Mouse (Mus musculus): Measurements from ENCODE around the gene Pla2g1b. TPM values are rescaled to one million over a fixed set of nuclear protein-coding genes. Genes with fewer than 3 reads are reported as not detected.
A peak's percentile ranks its signal among the peaks of the same experiment; 100 is the strongest.
"Not testable (repeated sequence)": the region's sequence is repeated elsewhere in the genome, so short reads cannot be mapped to it uniquely, and the experiment has no call there.

Gene Pla2g1b
- polyA plus RNA-seq, 1 experiment from 2014 or later = 0.89 TPM

GRCm38 (mm10) chr5:115441205-115441849 is 24.7 kb upstream of the Pla2g1b start:
- Histone ChIP-seq H3K36me3 (ENCODE audit: control insufficient read depth, insufficient read depth, low read length) (peaks cover 2% of the 10 kb centered on the region; the same call in 1 of the 2 replicates), H3K9me3 (ENCODE audit: control insufficient read depth, low read length) (no peaks in the 10 kb centered on the region), H3K9ac (ENCODE audit: low read depth, low read length) (no peak overlapping the region), H3K27ac (ENCODE audit: low read depth, low read length) (no peak overlapping the region), H3K4me2 (no peak overlapping the region), H3K27me3 (replicated peaks; ENCODE audit: control insufficient read depth, insufficient read depth, low read length) (peaks cover 22% of the 10 kb centered on the region), H3K4me1 (replicated peaks; ENCODE audit: control insufficient read depth, insufficient read depth, low read length) (peaks cover 5% of the 10 kb centered on the region), H3K4me3 (ENCODE audit: low read depth, low read length) (no peak overlapping the region)
- no peak; the same call in 1 of the 2 replicates for ATAC-seq (replicated peaks; ENCODE audit: low FRiP score)
- 46% methylated on average over 14 of the region's 14 CpGs for WGBS
- peak; percentile 66 for DNase-seq (ENCODE audit: low spot score)

GRCm38 (mm10) chr5:115442663-115443062 is 23.4 kb upstream of the Pla2g1b start:
- not testable (repeated sequence) for H3K4me1 ChIP-seq (replicated peaks; ENCODE audit: control insufficient read depth, insufficient read depth, low read length); H3K4me2 ChIP-seq; H3K27ac ChIP-seq (ENCODE audit: low read depth, low read length); H3K9me3 ChIP-seq (ENCODE audit: control insufficient read depth, low read length); H3K4me3 ChIP-seq (ENCODE audit: low read depth, low read length); H3K9ac ChIP-seq (ENCODE audit: low read depth, low read length); ATAC-seq (replicated peaks; ENCODE audit: low FRiP score); H3K36me3 ChIP-seq (ENCODE audit: control insufficient read depth, insufficient read depth, low read length); H3K27me3 ChIP-seq (replicated peaks; ENCODE audit: control insufficient read depth, insufficient read depth, low read length); DNase-seq (ENCODE audit: low spot score)
- WGBS = 47% methylated on average over 5 of the region's 5 CpGs

DNA sequence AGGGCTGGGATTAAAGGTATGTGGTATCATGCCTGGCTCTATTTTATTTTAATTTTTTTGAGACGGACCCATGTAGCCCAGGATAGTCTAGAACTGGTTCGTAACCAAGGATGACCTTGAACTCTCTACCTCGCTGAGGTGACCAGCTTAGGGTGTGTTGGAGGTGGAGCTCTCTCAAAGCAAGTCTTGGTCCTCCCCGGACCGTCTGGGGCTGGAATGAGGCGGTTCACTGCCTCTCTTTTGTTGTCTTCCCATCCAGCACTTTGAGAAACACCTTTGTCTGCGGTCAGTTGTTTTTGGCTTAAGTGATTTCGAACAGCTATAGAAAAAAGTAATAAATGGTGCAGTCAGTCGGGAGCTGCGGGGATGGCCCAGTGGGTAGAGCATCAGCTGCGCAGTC is 21.9 kb upstream of the Pla2g1b start:
- H3K27me3 ChIP-seq (replicated peaks; ENCODE audit: control insufficient read depth, insufficient read depth, low read length) = peaks cover 1% of the 10 kb centered on the region; the same call in 1 of the 2 replicates
- no peak for ATAC-seq (replicated peaks; ENCODE audit: low FRiP score)
- no peak for DNase-seq (ENCODE audit: low spot score)
- H3K4me1 ChIP-seq (replicated peaks; ENCODE audit: control insufficient read depth, insufficient read depth, low read length) = no peaks in the 10 kb centered on the region; the same call in 1 of the 2 replicates
- no peaks in the 10 kb centered on the region for H3K9me3 ChIP-seq (ENCODE audit: control insufficient read depth, low read length)
- no peak overlapping the region for H3K27ac ChIP-seq (ENCODE audit: low read depth, low read length)
- no peak overlapping the region for H3K4me3 ChIP-seq (ENCODE audit: low read depth, low read length)
- peaks cover 2% of the 10 kb centered on the region; the same call in 1 of the 2 replicates for H3K36me3 ChIP-seq (ENCODE audit: control insufficient read depth, insufficient read depth, low read length)
- no peak overlapping the region for H3K9ac ChIP-seq (ENCODE audit: low read depth, low read length)
- no peak overlapping the region for H3K4me2 ChIP-seq
- WGBS = 90% methylated on average over 11 of the region's 11 CpGs

DNA sequence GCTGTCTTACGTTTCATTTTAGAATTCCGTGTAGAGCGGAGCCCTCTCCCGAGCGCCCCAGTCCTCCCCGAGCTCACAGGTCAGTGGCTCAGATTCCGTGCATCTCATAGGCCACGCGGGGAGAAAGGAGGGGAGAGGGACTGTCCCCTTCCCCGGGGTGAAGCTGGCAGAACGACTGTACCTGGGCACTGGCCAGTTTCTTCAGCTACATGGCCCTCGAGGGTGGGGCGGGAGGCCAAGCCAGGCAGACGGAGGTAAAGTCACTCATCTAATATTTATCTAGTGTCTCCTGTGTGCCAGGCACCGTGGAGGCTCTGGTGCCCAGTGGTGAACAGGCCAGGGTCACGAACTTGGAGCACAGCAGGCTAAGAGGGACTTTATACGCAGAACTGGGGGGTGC is 19.0 kb upstream of the Pla2g1b start:
- no peak overlapping the region for H3K4me3 ChIP-seq (ENCODE audit: low read depth, low read length)
- no peaks in the 10 kb centered on the region; the same call in none of the 2 replicates for H3K4me1 ChIP-seq (replicated peaks; ENCODE audit: control insufficient read depth, insufficient read depth, low read length)
- H3K36me3 ChIP-seq (ENCODE audit: control insufficient read depth, insufficient read depth, low read length) = peaks cover 2% of the 10 kb centered on the region; the same call in 1 of the 2 replicates
- H3K9me3 ChIP-seq (ENCODE audit: control insufficient read depth, low read length) = no peaks in the 10 kb centered on the region
- H3K9ac ChIP-seq (ENCODE audit: low read depth, low read length) = no peak overlapping the region
- no peak overlapping the region for H3K27ac ChIP-seq (ENCODE audit: low read depth, low read length)
- DNase-seq (ENCODE audit: low spot score) (no peak), ATAC-seq (replicated peaks; ENCODE audit: low FRiP score) (no peak)
- no peak overlapping the region for H3K4me2 ChIP-seq
- WGBS = 82% methylated on average over 17 of the region's 17 CpGs
- no peaks in the 10 kb centered on the region for H3K27me3 ChIP-seq (replicated peaks; ENCODE audit: control insufficient read depth, insufficient read depth, low read length)

DNA sequence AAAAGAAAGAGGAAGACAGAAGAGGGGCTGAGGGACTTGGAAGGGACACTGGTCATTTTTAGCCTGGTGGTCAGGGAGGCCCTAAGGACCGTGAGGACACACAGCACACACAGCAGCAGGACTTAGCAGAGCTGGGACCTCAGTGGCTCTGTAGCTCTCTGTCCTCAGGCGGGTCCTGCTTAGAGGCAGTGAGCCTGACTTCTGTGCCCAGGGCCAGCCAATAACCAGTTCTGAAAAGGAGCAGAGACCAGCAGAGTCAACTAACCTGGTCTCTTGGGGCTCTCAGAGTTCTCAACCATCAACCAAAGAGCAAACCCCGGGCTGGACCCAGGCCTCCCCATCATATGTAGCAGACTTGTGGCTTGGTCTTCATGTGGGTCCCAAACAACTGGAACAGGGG is 16.8 kb upstream of the Pla2g1b start:
- no peak overlapping the region for H3K4me3 ChIP-seq (ENCODE audit: low read depth, low read length)
- no peak overlapping the region for H3K9ac ChIP-seq (ENCODE audit: low read depth, low read length)
- no peaks in the 10 kb centered on the region for H3K27me3 ChIP-seq (replicated peaks; ENCODE audit: control insufficient read depth, insufficient read depth, low read length)
- H3K27ac ChIP-seq (ENCODE audit: low read depth, low read length) = no peak overlapping the region
- no peaks in the 10 kb centered on the region for H3K9me3 ChIP-seq (ENCODE audit: control insufficient read depth, low read length)
- peaks cover 2% of the 10 kb centered on the region; the same call in 1 of the 2 replicates for H3K36me3 ChIP-seq (ENCODE audit: control insufficient read depth, insufficient read depth, low read length)
- no peaks in the 10 kb centered on the region; the same call in none of the 2 replicates for H3K4me1 ChIP-seq (replicated peaks; ENCODE audit: control insufficient read depth, insufficient read depth, low read length)
- no peak overlapping the region for H3K4me2 ChIP-seq
- ATAC-seq (replicated peaks; ENCODE audit: low FRiP score) (no peak), DNase-seq (ENCODE audit: low spot score) (no peak)
- 69% methylated on average over 3 of the region's 3 CpGs for WGBS

- Histone ChIP-seq H3K36me3 (ENCODE audit: control insufficient read depth, insufficient read depth, low read length) (peaks cover 2% of the 10 kb centered on the region; the same call in 1 of the 2 replicates), H3K4me2 (no peak overlapping the region), H3K9ac (ENCODE audit: low read depth, low read length) (no peak overlapping the region), H3K4me1 (replicated peaks; ENCODE audit: control insufficient read depth, insufficient read depth, low read length) (no peaks in the 10 kb centered on the region; the same call in none of the 2 replicates), H3K9me3 (ENCODE audit: control insufficient read depth, low read length) (no peaks in the 10 kb centered on the region), H3K27me3 (replicated peaks; ENCODE audit: control insufficient read depth, insufficient read depth, low read length) (no peaks in the 10 kb centered on the region), H3K27ac (ENCODE audit: low read depth, low read length) (no peak overlapping the region), H3K4me3 (ENCODE audit: low read depth, low read length) (no peak overlapping the region)
- ATAC-seq (replicated peaks; ENCODE audit: low FRiP score) = no peak
- WGBS = 85% methylated on average over 27 of the region's 27 CpGs
- DNase-seq (ENCODE audit: low spot score) = no peak
Observed at GRCm38 (mm10) chr5:115450410-115451317, 15.4 kb upstream of the Pla2g1b start.

- H3K27ac ChIP-seq (ENCODE audit: low read depth, low read length) = no peak overlapping the region; the same call in 1 of the 2 replicates
- ATAC-seq (replicated peaks; ENCODE audit: low FRiP score) (no peak; the same call in 1 of the 2 replicates), DNase-seq (ENCODE audit: low spot score) (no peak)
- H3K4me1 ChIP-seq (replicated peaks; ENCODE audit: control insufficient read depth, insufficient read depth, low read length) = no peaks in the 10 kb centered on the region; the same call in 1 of the 2 replicates
- peaks cover 7% of the 10 kb centered on the region; the same call in 1 of the 2 replicates for H3K27me3 ChIP-seq (replicated peaks; ENCODE audit: control insufficient read depth, insufficient read depth, low read length)
- no peaks in the 10 kb centered on the region; the same call in 1 of the 2 replicates for H3K36me3 ChIP-seq (ENCODE audit: control insufficient read depth, insufficient read depth, low read length)
- no peaks in the 10 kb centered on the region for H3K9me3 ChIP-seq (ENCODE audit: control insufficient read depth, low read length)
- no peak overlapping the region for H3K4me3 ChIP-seq (ENCODE audit: low read depth, low read length)
- no peak overlapping the region for H3K4me2 ChIP-seq
- WGBS = 77% methylated on average over 12 of the region's 12 CpGs
- no peak overlapping the region for H3K9ac ChIP-seq (ENCODE audit: low read depth, low read length)
Observed at GRCm38 (mm10) chr5:115454422-115455090, 11.5 kb upstream of the Pla2g1b start.

DNA sequence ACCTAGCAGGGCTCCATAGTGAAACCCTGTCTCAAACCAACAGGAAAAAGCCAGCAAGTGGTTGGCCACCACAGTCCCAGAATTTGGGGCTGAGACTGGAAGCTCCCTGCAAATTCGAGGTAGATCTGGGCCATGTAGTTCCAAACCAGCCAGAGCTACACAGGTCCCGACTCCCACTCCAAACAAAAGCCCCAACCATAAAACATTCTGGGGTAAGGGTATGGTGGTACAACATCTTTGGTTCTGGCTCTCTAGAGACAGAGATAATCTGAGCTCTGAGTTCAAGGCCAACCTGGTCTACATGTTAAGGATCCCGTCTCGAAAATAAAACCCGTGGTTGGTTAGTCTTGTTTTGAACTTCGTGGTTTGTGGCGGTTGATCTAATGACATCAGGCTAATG is 10.2 kb upstream of the Pla2g1b start:
- Histone ChIP-seq H3K9ac (ENCODE audit: low read depth, low read length) (no peak overlapping the region), H3K9me3 (ENCODE audit: control insufficient read depth, low read length) (no peaks in the 10 kb centered on the region), H3K27me3 (replicated peaks; ENCODE audit: control insufficient read depth, insufficient read depth, low read length) (peaks cover 7% of the 10 kb centered on the region; the same call in 1 of the 2 replicates), H3K4me3 (ENCODE audit: low read depth, low read length) (no peak overlapping the region), H3K36me3 (ENCODE audit: control insufficient read depth, insufficient read depth, low read length) (no peaks in the 10 kb centered on the region; the same call in 1 of the 2 replicates), H3K4me2 (no peak overlapping the region), H3K27ac (ENCODE audit: low read depth, low read length) (no peak overlapping the region), H3K4me1 (replicated peaks; ENCODE audit: control insufficient read depth, insufficient read depth, low read length) (no peaks in the 10 kb centered on the region; the same call in 1 of the 2 replicates)
- ATAC-seq (replicated peaks; ENCODE audit: low FRiP score) = no peak
- no peak for DNase-seq (ENCODE audit: low spot score)
- 77% methylated on average over 7 of the region's 7 CpGs for WGBS

Measured in liver, embryonic 11.5 days (tissue).